Mouse (Mus musculus) cerebellum, postnatal 14 days (tissue): ENCODE measurements around the gene Tmem131.

ENCODE experiments used
- DNase-seq, 2 experiments: peaks; one replicate each; pipeline ENCODE4 v3.0.0; 2021; ENCODE audit warnings: mixed read lengths in 2 of 2

Gene Tmem131

DNA sequence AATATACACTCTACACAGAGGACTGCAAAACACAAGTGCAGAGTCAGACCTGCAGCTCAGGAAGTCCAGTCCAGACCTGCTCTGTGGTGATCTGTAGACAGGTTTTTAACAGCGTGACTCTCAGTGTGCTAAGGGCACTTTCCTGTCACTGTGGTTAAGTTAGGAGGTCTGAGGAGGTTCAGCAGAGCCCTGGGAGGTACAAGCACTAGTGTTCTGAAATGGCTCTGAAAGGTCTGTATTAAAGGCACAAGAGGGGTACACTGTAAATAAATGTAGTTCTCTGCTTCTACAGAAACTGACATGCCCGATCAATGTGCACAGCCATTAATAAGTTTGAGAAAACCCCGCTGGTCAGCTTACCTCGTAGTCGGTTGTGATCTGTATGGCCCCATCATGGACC, 119.1 kb downstream of the Tmem131 start:
- DNase-seq: no peak

DNA sequence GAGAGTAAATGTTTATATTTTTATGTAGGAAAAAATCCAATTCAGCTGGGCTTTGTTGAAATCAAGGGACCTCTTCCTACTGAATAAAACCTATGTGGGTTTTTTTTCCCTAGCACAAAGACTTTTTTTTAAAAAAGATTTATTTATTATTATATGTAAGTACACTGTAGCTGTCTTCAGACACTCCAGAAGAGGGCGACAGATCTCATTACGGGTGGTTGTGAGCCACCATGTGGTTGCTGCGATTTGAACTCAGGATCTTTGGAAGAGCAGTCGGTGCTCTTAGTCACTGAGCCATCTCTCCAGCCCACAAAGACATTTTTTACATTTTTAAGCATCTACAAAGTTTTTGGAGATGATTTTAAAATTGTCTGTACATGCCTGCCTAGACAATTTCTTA, 121.5 kb downstream of the Tmem131 start:
- DNase-seq: peak in 1 of 2 experiments; percentile 17

DNA sequence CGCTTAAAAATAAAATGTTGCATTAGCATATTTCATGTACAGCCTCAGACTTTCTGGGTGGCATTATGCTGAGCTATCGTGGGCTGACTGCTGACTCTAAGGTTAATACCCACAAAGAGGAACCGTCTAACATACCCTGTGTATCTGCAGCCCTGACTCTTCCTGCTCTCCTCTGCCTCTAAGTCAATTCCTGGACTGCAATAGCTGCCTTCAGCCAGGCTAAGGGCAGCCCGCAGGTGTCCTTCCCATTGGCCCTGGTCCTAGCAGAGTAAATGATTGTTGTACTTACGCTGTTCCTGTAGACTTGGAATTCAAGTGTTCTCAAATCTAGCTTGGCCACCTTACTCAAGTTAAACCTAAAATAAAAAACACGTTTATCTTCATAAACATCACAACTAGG, 128.3 kb downstream of the Tmem131 start:
- DNase-seq: no peak

DNA sequence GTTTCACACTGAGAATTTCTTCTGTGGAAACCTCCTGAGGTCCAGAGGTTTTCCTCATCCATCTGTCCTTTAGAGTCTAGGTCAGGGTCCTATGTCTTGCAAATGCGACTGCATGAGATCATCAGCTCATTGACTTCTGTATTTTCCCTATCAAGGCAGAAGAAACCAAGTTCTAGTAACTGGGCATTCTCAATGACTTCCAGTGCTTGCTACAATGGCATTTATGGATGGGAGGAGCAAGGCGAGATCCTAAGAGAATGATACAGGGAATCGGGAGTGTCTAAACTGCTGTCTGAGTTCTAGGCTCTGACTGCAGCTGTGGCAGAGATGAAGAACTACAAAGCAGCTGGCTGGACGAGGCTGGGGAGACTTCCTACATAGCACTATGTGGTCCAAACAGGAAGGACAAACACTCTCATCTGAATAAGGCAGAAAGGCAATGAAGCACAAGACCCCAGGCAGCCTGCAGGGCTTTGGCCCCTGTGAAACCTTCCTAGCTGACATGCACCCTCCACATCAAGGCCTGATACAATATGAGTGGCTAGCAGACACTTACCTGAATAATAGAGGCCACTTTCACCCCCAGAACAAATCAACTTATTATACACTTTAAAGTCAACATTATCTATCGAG, 129.1 kb downstream of the Tmem131 start:
- DNase-seq: no peak

DNA sequence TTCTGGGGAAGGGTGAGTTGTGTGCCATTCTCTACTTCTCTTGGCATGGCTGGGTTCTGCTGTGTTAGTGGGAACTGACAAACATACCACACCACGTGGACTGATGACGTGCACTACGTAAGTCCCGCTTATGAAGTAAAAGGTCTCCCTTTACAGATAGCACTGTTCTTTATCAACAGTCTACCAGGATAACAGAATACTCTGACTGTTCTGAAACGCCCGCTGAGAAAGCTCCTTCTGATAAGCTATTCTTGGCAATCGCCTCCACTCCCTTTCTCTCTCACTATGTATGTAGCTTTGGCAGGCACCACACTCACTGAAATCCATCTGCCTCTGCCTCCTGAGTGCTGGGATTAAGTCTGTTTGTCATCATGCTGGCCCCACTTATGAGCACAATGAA, 130.1 kb downstream of the Tmem131 start:
- peak; percentile 25 to 54 for DNase-seq

DNA sequence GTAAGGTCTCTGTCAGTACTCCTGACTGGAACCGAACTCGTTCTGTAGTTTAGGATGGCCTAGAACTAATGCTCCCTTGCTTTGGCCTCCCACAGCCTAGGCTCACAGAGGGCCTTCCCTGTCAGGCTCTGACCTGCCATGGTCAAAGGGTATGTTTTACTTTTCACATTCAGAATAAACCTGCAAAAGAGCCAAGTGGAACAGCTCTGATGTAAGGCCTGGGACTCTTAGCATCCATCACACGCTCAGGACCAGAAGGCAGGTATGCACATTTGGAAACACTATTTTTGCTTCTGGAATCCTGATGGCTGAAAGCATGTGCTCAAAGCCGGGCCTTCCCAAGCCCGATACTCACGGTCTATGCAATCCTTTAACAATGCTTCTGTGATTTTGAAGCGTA, 131.7 kb downstream of the Tmem131 start:
- no peak for DNase-seq

DNA sequence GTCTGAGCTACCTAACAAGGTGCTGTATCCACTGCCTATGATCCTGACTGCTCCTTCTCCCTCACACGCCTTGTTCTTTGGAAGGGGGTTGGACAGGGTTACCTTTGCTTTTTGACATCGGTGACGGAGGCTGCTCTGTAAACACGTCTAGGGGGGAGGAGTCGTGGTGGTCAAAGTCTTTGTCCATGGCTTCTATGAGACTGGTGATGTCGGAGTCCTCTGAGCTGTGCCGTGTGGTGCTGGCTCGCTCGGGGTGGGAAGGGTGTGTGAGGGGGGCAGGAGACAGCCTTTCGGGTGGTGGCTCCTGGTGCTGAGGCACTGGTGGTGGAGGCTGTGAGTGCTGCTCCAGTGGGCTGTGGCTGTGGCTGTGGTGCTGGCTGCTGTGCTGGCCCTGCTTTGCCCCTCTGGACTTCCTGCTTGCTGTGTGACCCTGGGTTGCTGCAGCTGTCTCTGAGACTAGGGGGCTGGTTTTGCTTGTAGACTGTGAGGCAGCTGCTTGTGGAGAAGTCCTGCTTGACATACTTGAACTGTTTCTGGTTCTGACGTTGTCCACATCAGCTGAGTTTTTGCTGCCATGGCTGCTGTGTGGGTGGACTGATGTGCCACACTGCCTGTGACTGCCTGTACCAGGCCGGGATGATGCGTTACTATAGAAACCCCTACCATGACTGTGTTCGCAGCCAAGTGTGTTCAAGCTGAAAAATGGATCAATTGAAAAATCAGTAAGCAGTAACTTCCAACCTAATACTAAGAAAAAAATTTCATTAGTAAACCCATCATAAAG, 135.5 kb downstream of the Tmem131 start:
- no peak for DNase-seq

DNA sequence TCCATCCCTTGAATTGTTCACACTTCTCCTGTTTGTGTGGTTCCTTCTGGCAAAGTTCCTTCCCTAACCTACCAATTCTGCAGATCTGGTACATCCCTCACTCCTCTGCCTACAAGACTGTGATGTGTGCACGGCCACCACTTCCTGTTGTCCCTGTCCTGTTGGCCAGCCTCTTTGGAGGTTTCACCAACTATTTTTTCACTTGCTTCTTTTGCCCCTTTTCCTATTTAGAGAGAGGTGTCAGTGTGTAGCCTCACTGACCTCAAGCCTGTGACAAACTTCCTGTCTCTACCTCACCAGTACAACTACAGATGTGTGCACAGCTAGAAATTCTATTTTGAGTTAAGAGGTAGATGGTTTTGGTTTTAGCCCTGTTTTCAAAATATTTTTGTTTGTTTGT, 136.4 kb downstream of the Tmem131 start:
- no peak for DNase-seq

DNA sequence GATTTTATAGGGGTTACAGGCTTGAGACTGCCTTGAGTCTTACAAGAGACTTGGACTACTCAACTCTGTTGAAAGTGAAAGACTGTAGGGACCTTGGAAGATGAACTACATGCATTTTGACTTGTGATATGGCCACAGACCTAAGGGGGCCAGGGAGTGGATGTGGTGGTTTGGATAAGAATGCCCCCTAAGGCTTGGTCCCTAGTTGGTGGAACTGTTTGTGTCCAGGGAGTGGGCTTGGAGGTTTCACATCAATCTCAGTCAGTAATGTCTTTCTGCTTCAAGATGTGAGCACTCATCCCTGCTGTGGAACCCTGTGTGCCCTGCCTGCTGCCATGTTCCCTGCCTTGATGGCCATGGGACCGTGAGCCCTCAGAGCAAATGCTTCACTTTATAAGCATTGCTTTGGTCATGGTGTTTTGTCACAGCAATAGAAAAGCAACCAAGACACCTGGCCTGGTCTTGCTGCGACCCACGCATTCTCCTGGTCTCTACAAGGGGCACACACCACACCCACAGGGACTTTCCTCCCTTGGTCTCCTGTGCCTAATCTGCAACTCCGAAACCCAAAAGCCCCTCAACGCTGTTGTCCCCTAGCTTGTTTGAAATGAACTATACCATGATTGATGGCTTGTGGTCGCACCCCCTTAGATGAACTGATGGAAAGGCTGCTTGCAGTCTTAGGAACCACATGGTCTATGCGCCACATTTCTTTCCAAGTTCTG, 137.1 kb downstream of the Tmem131 start:
- no peak for DNase-seq

DNA sequence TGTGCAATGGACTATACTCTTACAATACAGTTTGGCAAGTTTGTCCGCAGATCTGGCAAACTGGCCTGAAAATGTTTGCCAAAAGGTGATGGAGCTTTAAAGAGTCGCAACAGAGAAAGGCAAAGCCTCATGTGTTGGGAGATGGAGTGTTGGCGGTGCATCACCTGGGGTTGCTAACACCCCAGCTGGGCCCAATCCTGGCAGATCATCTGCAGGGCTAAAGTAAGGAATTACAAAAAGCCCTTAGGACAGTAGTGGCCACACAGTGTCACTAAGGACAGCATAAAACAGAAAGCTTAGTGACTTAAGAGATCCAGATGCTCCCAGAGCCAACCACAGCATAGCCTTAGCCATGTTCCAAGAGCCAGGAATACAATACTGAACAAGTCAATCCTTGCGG, 138.6 kb downstream of the Tmem131 start:
- no peak for DNase-seq

DNA sequence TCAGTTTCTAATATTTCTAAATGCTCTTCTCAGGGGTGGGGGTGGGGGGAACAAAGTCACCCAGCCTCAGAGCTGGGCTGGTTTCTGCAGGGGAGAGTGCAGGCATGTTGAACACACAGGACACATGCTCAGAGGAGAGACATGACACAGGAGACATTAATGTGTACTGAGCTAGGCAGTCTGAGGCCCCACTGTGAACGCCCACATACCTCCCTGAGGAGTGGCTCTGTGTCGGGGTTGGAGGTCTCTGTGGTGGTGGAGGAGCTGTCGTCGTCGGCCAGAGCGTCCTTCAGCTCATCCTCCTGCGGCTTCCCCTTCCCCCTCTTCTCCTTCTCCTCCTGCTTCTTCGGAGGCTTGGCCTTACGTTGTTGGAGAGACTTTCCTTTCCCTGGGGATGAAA, 139.2 kb downstream of the Tmem131 start:
- no peak for DNase-seq

DNA sequence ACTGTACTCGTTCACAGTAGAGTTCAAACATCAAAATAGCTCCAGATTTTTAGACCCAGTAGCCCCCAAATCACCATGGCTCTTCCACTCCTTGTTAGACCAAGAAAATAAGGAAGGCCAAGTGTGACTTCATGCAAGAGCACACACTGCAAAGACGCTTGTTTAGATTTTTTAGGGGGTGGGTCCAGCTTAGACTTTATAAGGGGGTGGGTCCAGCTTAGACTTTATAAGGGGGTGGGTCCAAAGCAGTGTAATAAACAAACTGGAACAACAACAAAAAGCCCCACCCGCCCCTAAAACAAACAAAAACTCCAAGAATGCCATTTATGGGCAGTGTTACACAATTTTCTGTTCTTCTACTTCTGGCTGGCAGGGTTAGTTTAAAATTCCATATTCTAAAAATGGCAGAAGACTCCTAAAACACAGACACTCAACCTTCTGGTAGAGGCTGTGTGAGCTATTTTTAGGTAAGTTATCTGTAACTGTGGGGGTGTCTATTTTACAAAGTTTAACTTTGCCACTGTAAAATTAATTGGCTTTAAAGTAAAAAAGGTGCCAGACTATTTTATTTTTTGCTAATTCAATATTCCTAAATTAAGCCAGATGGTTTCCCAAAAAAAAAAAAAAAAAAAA, 143.0 kb downstream of the Tmem131 start:
- DNase-seq: no peak

DNA sequence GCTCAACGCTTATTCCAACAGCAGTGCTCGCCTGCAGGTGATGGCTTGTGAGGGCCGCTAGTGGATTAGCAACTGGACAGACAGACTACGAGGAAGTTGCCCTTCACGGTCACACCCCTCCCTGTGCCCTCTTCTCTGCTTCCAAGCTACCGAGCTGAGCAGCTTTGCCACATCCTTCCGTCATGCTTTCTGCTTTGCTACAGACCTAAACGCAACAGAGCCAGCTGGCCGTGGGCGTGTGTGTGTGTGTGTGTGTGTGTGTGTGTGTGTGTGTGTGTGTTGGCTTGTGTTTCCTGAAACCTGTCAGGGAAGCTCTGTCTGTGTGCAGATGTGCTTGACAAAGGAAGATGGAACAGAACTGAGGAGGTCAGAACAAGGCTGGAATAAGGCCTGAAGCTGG, 146.0 kb downstream of the Tmem131 start:
- no peak for DNase-seq

DNA sequence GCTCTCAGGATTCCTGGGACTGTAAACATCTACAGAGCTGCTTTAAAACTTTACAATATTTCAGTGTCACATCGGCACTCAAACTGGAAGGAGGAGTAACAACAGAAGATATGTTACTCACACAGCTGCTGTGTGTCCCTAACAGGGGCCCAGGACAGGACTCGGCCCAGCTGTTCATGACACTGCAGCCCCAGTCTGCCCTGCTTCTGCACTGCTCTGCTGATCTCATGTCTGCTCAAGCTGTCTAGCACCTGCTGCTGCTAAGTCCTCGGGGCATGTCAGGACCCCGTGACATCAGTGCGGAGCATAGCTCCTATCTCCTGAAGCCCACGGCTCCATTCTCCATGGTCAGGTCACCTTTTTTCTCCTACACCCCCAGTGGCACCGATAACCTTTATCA, 146.8 kb downstream of the Tmem131 start:
- no peak for DNase-seq

DNA sequence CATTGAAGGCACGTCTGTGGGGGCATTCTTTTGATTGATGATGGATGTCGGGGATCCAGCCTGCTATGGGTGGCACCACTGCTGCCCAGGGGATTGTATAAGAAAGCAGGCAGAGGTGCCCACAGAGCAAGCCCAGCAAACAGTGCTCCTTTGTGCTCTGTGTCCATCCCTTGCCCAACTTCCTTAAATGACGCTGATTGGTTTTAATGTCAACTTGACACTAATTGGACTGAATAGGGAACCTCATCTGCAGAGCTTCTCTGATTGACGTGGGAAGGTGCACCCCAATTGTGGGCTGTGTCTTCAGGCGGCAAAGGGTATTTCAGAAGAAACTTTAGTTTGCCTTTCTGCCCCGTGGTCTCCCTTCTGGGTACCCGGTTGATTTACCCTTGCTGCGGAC, 154.1 kb downstream of the Tmem131 start:
- no peak for DNase-seq

DNA sequence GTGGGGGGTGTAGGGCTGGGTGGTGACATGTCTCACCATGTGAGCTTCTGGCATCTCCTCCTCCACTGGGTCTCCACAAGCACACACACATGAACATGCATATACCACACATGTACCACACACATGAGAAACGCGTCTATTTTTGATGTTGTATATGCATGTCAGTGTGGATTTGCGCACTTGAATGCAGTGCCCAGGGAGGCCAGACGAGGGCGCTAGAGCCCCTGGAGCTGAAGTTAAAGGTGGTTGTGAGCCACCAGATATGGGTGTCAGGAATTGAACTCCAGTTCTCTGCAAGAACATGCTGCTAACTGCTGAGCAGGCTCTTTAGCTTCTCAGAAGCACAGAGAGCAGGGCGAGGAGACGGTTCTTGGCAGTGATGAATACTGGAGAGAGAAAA, 157.1 kb downstream of the Tmem131 start:
- peak; percentile 38 to 58 for DNase-seq

DNA sequence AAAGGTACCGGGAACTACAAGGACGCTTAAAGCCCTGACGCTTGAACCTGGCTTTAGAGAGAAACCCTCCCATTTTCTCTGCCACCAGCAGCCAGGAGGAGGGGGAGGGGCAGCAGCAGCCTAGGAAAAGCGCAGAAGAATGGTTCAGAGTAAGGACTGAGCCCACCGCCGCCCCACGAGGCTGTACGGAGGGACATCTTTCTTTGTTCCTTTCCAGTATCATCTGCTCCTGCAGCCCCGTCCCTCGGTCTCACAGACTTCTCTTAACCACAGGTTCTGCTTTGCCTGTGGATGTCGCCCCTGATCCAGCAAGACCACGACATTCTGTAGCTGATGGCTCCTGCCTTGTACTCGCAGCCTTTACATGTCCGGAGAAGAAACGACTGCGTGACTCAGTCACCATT, 158.2 kb downstream of the Tmem131 start:
- peak; percentile 79 to 92 for DNase-seq

DNA sequence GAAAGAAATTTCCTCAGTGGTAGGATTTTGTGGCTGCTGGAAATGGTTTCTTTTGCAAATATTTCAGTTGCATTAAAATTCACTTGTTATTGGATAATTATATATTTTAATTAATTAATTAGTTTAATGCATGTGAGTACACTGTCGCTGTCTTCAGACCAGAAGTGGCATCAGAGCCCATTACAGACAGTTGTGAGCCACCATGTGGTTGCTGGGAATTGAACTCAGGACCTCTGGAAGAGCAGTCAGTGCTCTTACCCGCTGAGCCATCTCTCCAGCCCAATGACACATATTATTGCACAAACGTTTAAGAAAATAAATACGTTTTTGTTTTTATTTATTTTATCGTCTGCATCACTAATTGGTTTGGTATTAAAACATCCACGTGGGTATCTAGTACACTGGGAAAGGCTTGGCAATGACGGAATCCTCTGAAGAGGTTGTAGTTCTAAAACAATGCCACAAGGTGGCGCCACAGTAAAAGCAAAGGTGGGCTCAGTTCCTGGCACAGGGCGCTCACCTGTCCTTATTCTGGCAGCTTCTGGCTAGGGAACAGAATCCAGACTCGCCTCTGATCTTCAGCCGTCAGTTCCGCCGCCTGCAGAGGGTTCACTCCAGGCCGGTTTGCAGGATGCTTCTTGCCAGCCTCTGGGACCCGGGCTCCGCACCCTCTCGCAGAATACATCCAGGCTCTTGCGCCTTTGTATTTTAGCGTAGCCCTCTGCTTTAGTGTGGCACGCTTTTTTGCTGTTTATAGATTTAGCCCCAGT, 158.9 kb downstream of the Tmem131 start:
- peak; percentile 96 to 97 for DNase-seq

DNA sequence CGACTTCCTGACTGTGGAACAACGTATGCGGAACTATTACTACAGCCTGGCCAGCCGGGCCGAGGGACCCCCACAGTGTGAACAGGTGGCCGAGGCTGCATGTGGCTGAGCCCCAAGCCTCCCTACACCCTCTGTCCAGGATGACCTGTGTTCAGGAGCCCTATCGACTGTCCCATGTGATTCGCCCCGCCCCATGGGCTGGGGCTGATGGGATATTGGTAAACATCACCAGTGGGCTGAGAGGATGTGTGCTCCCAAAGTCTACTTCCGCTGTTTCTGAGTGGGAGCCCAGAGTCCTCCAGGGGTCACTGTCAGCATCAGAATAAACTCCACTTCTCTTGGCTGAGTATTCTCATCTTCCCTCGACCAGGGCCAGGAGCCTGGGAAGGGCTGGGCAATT, 161.0 kb downstream of the Tmem131 start:
- peak; percentile 57 to 59 for DNase-seq

DNA sequence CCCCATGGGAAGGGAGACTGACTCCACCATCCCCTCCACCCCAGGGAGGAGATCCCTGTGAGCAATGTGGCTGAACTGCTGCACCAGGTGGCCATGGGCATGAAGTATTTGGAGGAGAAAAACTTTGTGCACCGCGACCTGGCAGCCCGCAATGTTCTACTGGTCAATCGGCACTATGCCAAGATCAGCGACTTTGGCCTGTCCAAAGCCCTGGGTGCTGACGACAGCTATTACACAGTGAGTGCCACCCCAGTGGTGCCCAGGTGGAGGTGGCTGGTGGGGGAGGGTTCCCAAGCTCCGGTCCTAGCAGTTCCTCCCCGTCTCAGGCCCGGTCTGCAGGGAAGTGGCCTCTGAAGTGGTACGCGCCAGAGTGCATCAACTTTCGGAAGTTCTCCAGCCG, 162.7 kb downstream of the Tmem131 start:
- no peak for DNase-seq

DNA sequence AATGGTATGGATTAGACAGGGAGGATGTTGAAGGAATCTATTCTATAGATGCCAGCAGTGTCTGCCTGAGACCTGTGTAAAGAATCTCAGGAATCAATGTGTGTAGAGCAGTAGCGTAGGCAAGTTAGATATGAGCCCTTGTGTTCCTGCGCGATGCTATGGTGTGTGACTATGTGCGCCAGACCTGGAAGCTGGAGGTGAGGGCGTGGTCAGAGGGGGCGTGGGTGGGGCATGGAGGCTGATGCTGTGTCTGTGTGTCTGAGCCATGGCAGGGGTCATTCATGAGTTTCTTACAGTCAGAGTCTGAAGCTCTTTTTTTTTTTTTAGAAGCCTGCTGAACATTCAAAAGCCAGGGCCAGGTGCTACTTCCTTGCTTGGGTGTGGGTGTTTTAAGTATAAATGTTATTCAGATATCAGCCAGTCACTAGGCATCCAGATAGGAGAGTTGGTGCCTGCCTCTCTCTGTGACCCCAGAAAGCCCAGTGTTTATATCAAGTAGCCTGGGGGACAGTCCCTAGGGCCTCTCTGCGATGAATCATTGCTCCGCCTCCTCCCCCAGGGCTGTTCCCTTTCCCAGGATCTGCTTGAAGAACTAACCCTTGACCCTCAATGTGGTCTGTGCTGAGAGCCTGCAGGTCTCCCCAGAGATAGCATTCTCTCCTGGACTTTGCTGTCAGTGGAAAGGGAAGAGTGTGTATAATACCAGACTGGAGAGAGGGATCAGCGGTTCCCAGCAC, 171.1 kb downstream of the Tmem131 start:
- DNase-seq: no peak

DNA sequence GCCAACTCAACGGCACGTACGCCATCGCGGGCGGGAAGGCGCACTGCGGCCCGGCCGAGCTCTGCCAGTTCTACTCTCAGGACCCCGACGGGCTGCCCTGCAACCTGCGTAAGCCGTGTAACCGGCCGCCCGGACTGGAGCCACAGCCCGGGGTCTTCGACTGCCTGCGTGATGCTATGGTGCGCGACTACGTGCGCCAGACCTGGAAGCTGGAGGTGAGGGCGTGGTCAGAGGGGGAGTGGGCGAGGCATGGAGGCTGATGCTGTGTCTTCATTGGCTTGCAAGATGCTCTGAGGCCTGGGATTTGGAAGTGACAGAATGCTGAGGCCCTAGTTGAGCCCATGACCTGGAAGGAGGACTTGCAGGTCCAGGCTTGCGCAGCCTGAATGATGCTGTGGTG, 172.5 kb downstream of the Tmem131 start:
- DNase-seq: peak in 1 of 2 experiments; percentile 57
